Mouse (Mus musculus) liver, embryonic 14.5 days (tissue): ENCODE data around the gene Fam122c. TPM values are rescaled to one million over a fixed set of nuclear protein-coding genes. Genes with fewer than 3 reads are reported as not detected.
A peak's percentile ranks its signal among the peaks of the same experiment; 100 is the strongest.

Experiments
- ATAC-seq: fragments of 200-750 bp; cut with Nextera tagmentation; 2 replicates; pipeline ENCODE4 v1.8.0; 2017; ENCODE audit warnings: moderate number of reproducible peaks, mild to moderate bottlenecking, moderate library complexity; ENCODE audit not compliant: insufficient read depth
- DNase-seq, 3 experiments: peaks; one replicate each; pipeline ENCODE4 v3.0.0-alpha.2; 2012 to 2013; ENCODE audit warnings: low read depth in 3 of 3, low spot score in 3 of 3
- H3K27ac ChIP-seq: fragments of 300-500 bp; sonication (generic); 2 replicates; pipeline ENCODE4 v1.5.1; 2014; ENCODE audit warnings: moderate library complexity, mild to moderate bottlenecking, control low read depth, inconsistent platforms
- H3K27me3 ChIP-seq: fragments of 300-500 bp; sonication (generic); 2 replicates; pipeline ENCODE4 v1.6.1; 2014; ENCODE audit warnings: mild to moderate bottlenecking, low read length, moderate library complexity; ENCODE audit not compliant: control insufficient read depth, insufficient read depth
- H3K36me3 ChIP-seq: fragments of 300-500 bp; sonication (generic); replicated peaks from 2 replicates; pipeline ENCODE4 v1.6.1; 2014; ENCODE audit warnings: low read depth; ENCODE audit not compliant: control insufficient read depth, insufficient read depth
- H3K4me1 ChIP-seq, 2 experiments: fragments of 200-500 bp in 1 of 2; fragments of 300-500 bp in 1 of 2; sonication (generic) in 1 of 2; replicated peaks; 2 replicates each; pipeline ENCODE4 v1.6.1; 2012 to 2014; ENCODE audit warnings: antibody characterized with exemption in 1 of 2, inconsistent platforms in 1 of 2, low read length in 1 of 2; ENCODE audit not compliant: control insufficient read depth in 2 of 2, insufficient read depth in 2 of 2
- H3K4me2 ChIP-seq: fragments of 300-500 bp; sonication (generic); 2 replicates; pipeline ENCODE4 v1.6.1; 2014; ENCODE audit warnings: low read depth, mild to moderate bottlenecking, control low read depth, moderate library complexity
- H3K4me3 ChIP-seq, 2 experiments: fragments of 200-500 bp in 1 of 2; fragments of 300-500 bp in 1 of 2; sonication (generic) in 1 of 2; 2 replicates each; pipeline ENCODE4 v1.5.1; 2012 to 2014; ENCODE audit warnings: low read depth in 2 of 2, low read length in 2 of 2, mild to moderate bottlenecking in 2 of 2, control low read depth in 1 of 2, inconsistent platforms in 1 of 2, moderate library complexity in 1 of 2; ENCODE audit not compliant: insufficient read depth in 1 of 2
- H3K9ac ChIP-seq: fragments of 300-500 bp; sonication (generic); replicated peaks from 2 replicates; pipeline ENCODE4 v1.6.1; 2014; ENCODE audit warnings: mild to moderate bottlenecking, control low read depth, moderate library complexity
- H3K9me3 ChIP-seq: fragments of 300-500 bp; sonication (generic); 2 replicates; pipeline ENCODE4 v1.6.1; 2016; ENCODE audit warnings: low read length, mixed read lengths; ENCODE audit not compliant: control insufficient read depth
- CTCF ChIP-seq: IDR thresholded peaks from 2 replicates; pipeline ENCODE4 v1.5.1; 2016; ENCODE audit warnings: antibody characterized with exemption, low read depth, control low read depth
- EP300 ChIP-seq: IDR thresholded peaks from 2 replicates; pipeline ENCODE4 v1.6.1; 2016; ENCODE audit warnings: antibody characterized with exemption, low read depth
- WGBS: fragments of 180-500 bp; shearing (Covaris S2); extraction: QIAGEN DNeasy Blood & Tissue Kit; methylation state at CpG from one replicate; pipeline ENCODE4 v1.1.7; 2014; ENCODE audit not compliant: insufficient replicate concordance; 5-methylcytosine and 5-hydroxymethylcytosine counted together
- polyA plus RNA-seq, 2 experiments: library from polyadenylated mRNA; depleted of rRNA in 1 of 2; stranded (reverse) in 1 of 2; unstranded in 1 of 2; fragments of >200 nt; fragmentation: Nextera tagmentation in 1 of 2; extraction: Ambion mirVana in 1 of 2; gene quantifications; 2 replicates each; pipeline versions ENCODE4 v1.2.1 to v1.2.3; 2012 to 2014

Gene Fam122c
- polyA plus RNA-seq, 2 experiments, result not detected

- WGBS, result 66% methylated on average over 4 of the region's 4 CpGs
- no peak for TF ChIP-seq EP300
- TF ChIP-seq CTCF, result no peak
- no peak overlapping the region for H3K4me3 ChIP-seq
Observed at GRCm38 (mm10) chrX:53321111-53321510, 47.9 kb downstream of the Fam122c start.

GRCm38 (mm10) chrX:53330396-53330795 is 57.2 kb downstream of the Fam122c start:
- DNase-seq (no peak), ATAC-seq (peak; percentile 59; the same call in 1 of the 2 replicates)
- H3K9me3 ChIP-seq, result no peaks in the 10 kb centered on the region
- no peak overlapping the region for H3K9ac ChIP-seq
- H3K4me2 ChIP-seq, result no peak overlapping the region; the same call in 1 of the 2 replicates
- 53% methylated on average over 4 of the region's 4 CpGs for WGBS
- peaks cover 0 to 8% of the 10 kb centered on the region in 2 experiments; a peak in 2 of 4 replicates for H3K4me1 ChIP-seq
- no peak overlapping the region for H3K27ac ChIP-seq
- TF ChIP-seq EP300 (no peak), CTCF (no peak)
- H3K27me3 ChIP-seq, result no peaks in the 10 kb centered on the region
- H3K4me3 ChIP-seq, result no peak overlapping the region
- no peaks in the 10 kb centered on the region for H3K36me3 ChIP-seq

More at GRCm38 (mm10) chrX:53321111-53321510, 47.9 kb downstream of the Fam122c start:
- no peak overlapping the region for H3K4me2 ChIP-seq
- no peak overlapping the region for H3K27ac ChIP-seq
- no peak overlapping the region for H3K9ac ChIP-seq
- no peaks in the 10 kb centered on the region for H3K9me3 ChIP-seq
- ATAC-seq, result no peak
- no peaks in the 10 kb centered on the region for H3K27me3 ChIP-seq
- no peaks in the 10 kb centered on the region for H3K36me3 ChIP-seq
- no peaks in the 10 kb centered on the region for H3K4me1 ChIP-seq
- no peak for DNase-seq

GRCm38 (mm10) chrX:53337355-53337754 is 64.1 kb downstream of the Fam122c start:
- no peak for DNase-seq
- H3K36me3 ChIP-seq, result no peaks in the 10 kb centered on the region
- H3K9me3 ChIP-seq, result no peaks in the 10 kb centered on the region
- H3K27ac ChIP-seq, result no peak overlapping the region
- no peaks in the 10 kb centered on the region for H3K27me3 ChIP-seq
- no peaks in the 10 kb centered on the region for H3K4me1 ChIP-seq
- no peak overlapping the region for H3K9ac ChIP-seq
- H3K4me2 ChIP-seq, result no peak overlapping the region
- no peak overlapping the region for H3K4me3 ChIP-seq
- no peak for ATAC-seq
- TF ChIP-seq EP300, result no peak
- TF ChIP-seq CTCF, result peak; percentile 27; the same call in 1 of the 2 replicates

- no peak overlapping the region for H3K4me3 ChIP-seq
- H3K9ac ChIP-seq, result no peak overlapping the region
- no peak overlapping the region for H3K4me2 ChIP-seq
- WGBS, result 65% methylated on average over 2 of the region's 2 CpGs
- no peaks in the 10 kb centered on the region for H3K4me1 ChIP-seq
- ATAC-seq (0 out of 2 replicates have a peak, but pooled peaks have one; percentile 23), DNase-seq (peak in 2 of 3 experiments; percentile 12 to 13)
- no peaks in the 10 kb centered on the region; the same call in none of the 2 replicates for H3K36me3 ChIP-seq
- no peaks in the 10 kb centered on the region for H3K27me3 ChIP-seq
- no peaks in the 10 kb centered on the region for H3K9me3 ChIP-seq
- TF ChIP-seq EP300 (no peak), CTCF (peak; percentile 83)
- H3K27ac ChIP-seq, result no peak overlapping the region
Observed at GRCm38 (mm10) chrX:53341531-53341930, 68.3 kb downstream of the Fam122c start.

GRCm38 (mm10) chrX:53348374-53348773 is 75.2 kb downstream of the Fam122c start:
- ATAC-seq (no peak), DNase-seq (no peak)
- Histone ChIP-seq H3K36me3 (peaks cover 14% of the 10 kb centered on the region), H3K4me3 (no peak overlapping the region), H3K27me3 (no peaks in the 10 kb centered on the region), H3K4me2 (no peak overlapping the region), H3K4me1 (no peaks in the 10 kb centered on the region), H3K9ac (no peak overlapping the region), H3K27ac (no peak overlapping the region), H3K9me3 (no peaks in the 10 kb centered on the region)
- TF ChIP-seq CTCF (no peak), EP300 (no peak)
- 60% methylated on average over 4 of the region's 4 CpGs for WGBS
